21 mouse cellular contexts compared by ENCODE assay signal in genomic region chr11:42928916-42929315, GRCm38 (mm10).
A peak's percentile ranks its signal among the peaks of the same experiment; 100 is the strongest.
DNase-seq lines count a peak whose midpoint lies in the region; ATAC-seq and TF ChIP-seq lines count a peak whose summit lies in the region.
"Had no signal": no experiment of that assay in that cellular context is flagged by ENCODE, and none has a peak within 500 bp of the region (broad histone marks: within the 10 kb centered on the region; RNA-seq: fewer than 3 reads in every experiment).

No protein-coding gene starts in this region.

- H3K4me1 ChIP-seq in forebrain, embryonic 13.5 days: no peaks in the 10 kb centered on the region
- H3K4me1 ChIP-seq in forebrain, embryonic 12.5 days: no peaks in the 10 kb centered on the region
- H3K4me1 ChIP-seq in CH12.LX (ENCODE audit: control insufficient read depth in 1 of 2, insufficient read depth in 2 of 2): no peaks in the 10 kb centered on the region
- H3K4me1 ChIP-seq in kidney, embryonic 14.5 days (ENCODE audit: control insufficient read depth, insufficient read depth, low read length): no peaks in the 10 kb centered on the region
- H3K4me1 ChIP-seq: embryonic facial prominence, embryonic 15.5 days; limb, embryonic 15.5 days; midbrain, embryonic 15.5 days; neural tube, embryonic 15.5 days had no signal

- TF ChIP-seq POLR2A in CH12.LX (IDR thresholded peaks at IDR 0.05; ENCODE audit: low read depth, low read length): no peak

- no peaks in the 10 kb centered on the region for H3K36me3 ChIP-seq in forebrain, embryonic 13.5 days (ENCODE audit: poor library complexity, severe bottlenecking)
- H3K36me3 ChIP-seq in forebrain, embryonic 12.5 days (replicated peaks): no peaks in the 10 kb centered on the region
- no peaks in the 10 kb centered on the region for H3K36me3 ChIP-seq in CH12.LX (replicated peaks in 1 of 2; ENCODE audit: control insufficient read depth in 1 of 2, insufficient read depth in 1 of 2, low read length in 1 of 2)
- no peaks in the 10 kb centered on the region for H3K36me3 ChIP-seq in kidney, embryonic 14.5 days (ENCODE audit: control insufficient read depth, insufficient read depth, low read length)
- H3K36me3 ChIP-seq: embryonic facial prominence, embryonic 15.5 days; G1E; limb, embryonic 15.5 days; midbrain, embryonic 15.5 days; neural tube, embryonic 15.5 days had no signal

- DNase-seq in layer of hippocampus, adult 11-12 months (ENCODE audit: low spot score): peak; percentile 6
- no peak for DNase-seq in layer of hippocampus, postnatal 14 days (ENCODE audit: low spot score in 2 of 2)
- no peak for DNase-seq in CH12.LX (ENCODE audit: extremely low read depth)
- DNase-seq in cerebellum, adult 9-10 months: peak; percentile 72
- no peak for DNase-seq in spleen, postnatal 14 days (ENCODE audit: low spot score in 2 of 2)
- DNase-seq: adrenal gland, postnatal 36 days; gastrocnemius, postnatal 10 days; kidney, adult 11 months; lung, postnatal 4 days had no signal

- dilution Hi-C loops in CH12.LX (cut with MboI; ENCODE audit: extremely low pct_ligation_motif_present, extremely low pct_unique_long_range_greater_than_20kb, low sequenced_read_pairs): no loop called here

- no peak for TF ChIP-seq EP300 in CH12.LX (IDR thresholded peaks at IDR 0.05; ENCODE audit: low read length)

- H3K27ac ChIP-seq in forebrain, embryonic 13.5 days: no peak overlapping the region
- H3K27ac ChIP-seq in forebrain, embryonic 12.5 days: no peak overlapping the region
- no peak overlapping the region for H3K27ac ChIP-seq in CH12.LX (ENCODE audit: insufficient read depth, low read depth)
- H3K27ac ChIP-seq in kidney, embryonic 14.5 days (ENCODE audit: low read depth, low read length): no peak overlapping the region
- H3K27ac ChIP-seq: embryonic facial prominence, embryonic 15.5 days; kidney, postnatal 0 days; limb, embryonic 15.5 days; liver, embryonic 14.5 days; midbrain, embryonic 15.5 days; neural tube, embryonic 15.5 days had no signal

- no peaks in the 10 kb centered on the region for H3K27me3 ChIP-seq in forebrain, embryonic 13.5 days
- H3K27me3 ChIP-seq in forebrain, embryonic 12.5 days: no peaks in the 10 kb centered on the region
- H3K27me3 ChIP-seq in CH12.LX (replicated peaks): no peaks in the 10 kb centered on the region
- H3K27me3 ChIP-seq in kidney, embryonic 14.5 days (ENCODE audit: control insufficient read depth, insufficient read depth, low read length): no peaks in the 10 kb centered on the region
- H3K27me3 ChIP-seq: embryonic facial prominence, embryonic 15.5 days; limb, embryonic 15.5 days; midbrain, embryonic 15.5 days; neural tube, embryonic 15.5 days; Patski had no signal

- in situ Hi-C loops in CH12.LX (cut with MboI; ENCODE audit: low pct_ligation_motif_present, low pct_unique_long_range_greater_than_20kb, low sequenced_read_pairs): no loop called here

- H3K79me2 ChIP-seq in CH12.LX (replicated peaks; ENCODE audit: control insufficient read depth, extremely low read depth, insufficient read depth, poor library complexity, severe bottlenecking): no peaks in the 10 kb centered on the region

- no peak for TF ChIP-seq RAD21 in CH12.LX (IDR thresholded peaks at IDR 0.05; ENCODE audit: low read depth, low read length)

- WGBS in forebrain, embryonic 13.5 days: 79% methylated on average over 3 of the region's 3 CpGs
- 88% methylated on average over 3 of the region's 3 CpGs for WGBS in forebrain, embryonic 12.5 days
- WGBS in kidney, embryonic 14.5 days: 70% methylated on average over 3 of the region's 3 CpGs

- no peak overlapping the region for H3K4me2 ChIP-seq in forebrain, embryonic 13.5 days
- no peak overlapping the region for H3K4me2 ChIP-seq in forebrain, embryonic 12.5 days
- peak overlapping the region; percentile 56; the same call in 1 of the 2 replicates for H3K4me2 ChIP-seq in CH12.LX (ENCODE audit: insufficient read depth, low read depth, poor library complexity, severe bottlenecking)
- no peak overlapping the region for H3K4me2 ChIP-seq in kidney, embryonic 14.5 days (replicated peaks; ENCODE audit: low read depth, low read length)
- H3K4me2 ChIP-seq: embryonic facial prominence, embryonic 15.5 days; heart, embryonic 11.5 days; limb, embryonic 15.5 days; midbrain, embryonic 15.5 days; neural tube, embryonic 15.5 days had no signal

- no peak overlapping the region for H3K4me3 ChIP-seq in forebrain, embryonic 13.5 days
- no peak overlapping the region for H3K4me3 ChIP-seq in forebrain, embryonic 12.5 days (replicated peaks)
- H3K4me3 ChIP-seq in CH12.LX (replicated peaks in 1 of 3; ENCODE audit: low read depth in 2 of 3, low read length in 2 of 3, poor library complexity in 1 of 3): no peak overlapping the region
- no peak overlapping the region for H3K4me3 ChIP-seq in kidney, embryonic 14.5 days (ENCODE audit: low read length)
- H3K4me3 ChIP-seq: embryonic facial prominence, embryonic 15.5 days; limb, embryonic 15.5 days; midbrain, embryonic 15.5 days; neural tube, embryonic 15.5 days had no signal

- 0 out of 2 replicates have a peak, but pooled peaks have one; percentile 21 for ATAC-seq in forebrain, embryonic 13.5 days
- no peak for ATAC-seq in forebrain, embryonic 12.5 days (ENCODE audit: low FRiP score)
- no peak for ATAC-seq in kidney, embryonic 14.5 days (ENCODE audit: low FRiP score, low TSS enrichment)
- ATAC-seq: midbrain, embryonic 15.5 days; Patski had no signal

- no peaks in the 10 kb centered on the region for H3K9me3 ChIP-seq in forebrain, embryonic 13.5 days (replicated peaks)
- no peaks in the 10 kb centered on the region for H3K9me3 ChIP-seq in forebrain, embryonic 12.5 days
- no peaks in the 10 kb centered on the region for H3K9me3 ChIP-seq in CH12.LX (replicated peaks; ENCODE audit: low read length)
- no peaks in the 10 kb centered on the region for H3K9me3 ChIP-seq in kidney, embryonic 14.5 days (ENCODE audit: control insufficient read depth, low read length)
- H3K9me3 ChIP-seq: embryonic facial prominence, embryonic 15.5 days; G1E; limb, embryonic 15.5 days; midbrain, embryonic 15.5 days; neural tube, embryonic 15.5 days had no signal

- H3K9ac ChIP-seq in forebrain, embryonic 13.5 days: no peak overlapping the region
- no peak overlapping the region for H3K9ac ChIP-seq in forebrain, embryonic 12.5 days
- no peak overlapping the region for H3K9ac ChIP-seq in CH12.LX (ENCODE audit: insufficient read depth, low read depth)
- no peak overlapping the region for H3K9ac ChIP-seq in kidney, embryonic 14.5 days (ENCODE audit: low read depth, low read length)
- H3K9ac ChIP-seq: embryonic facial prominence, embryonic 15.5 days; limb, embryonic 15.5 days; liver, embryonic 14.5 days; midbrain, embryonic 15.5 days; neural tube, embryonic 15.5 days had no signal

- TF ChIP-seq CTCF in CH12.LX (conservative IDR thresholded peaks at IDR 0.05 in 1 of 2, IDR thresholded peaks at IDR 0.05 in 1 of 2; ENCODE audit: low read depth in 2 of 2, low read length in 2 of 2): no peak

TF ChIP-seq in CH12.LX, 34 proteins besides CTCF, POLR2A, EP300 and RAD21:
- no peak for TF ChIP-seq USF1 (IDR thresholded peaks at IDR 0.05; ENCODE audit: low read depth, low read length)
- no peak for TF ChIP-seq UBTF (IDR thresholded peaks at IDR 0.05; ENCODE audit: low read depth, low read length)
- no peak for TF ChIP-seq HCFC1 (IDR thresholded peaks at IDR 0.05; ENCODE audit: low read depth, low read length)
- no peak for TF ChIP-seq MAX (IDR thresholded peaks at IDR 0.05; ENCODE audit: low read length)
- no peak for TF ChIP-seq MAFK (IDR thresholded peaks at IDR 0.05; ENCODE audit: insufficient replicate concordance, low read length)
- no peak for TF ChIP-seq CHD2 (IDR thresholded peaks at IDR 0.05; ENCODE audit: low read length)

Comparison
In these comparisons a context has a peak if more than half of its experiments do, and no peak if none do; other contexts are left out.
1. DNase-seq: peak in layer of hippocampus, adult 11-12 months (single experiment) and cerebellum, adult 9-10 months (single experiment); none in layer of hippocampus, postnatal 14 days (0 of 2), CH12.LX (single experiment) and spleen, postnatal 14 days (0 of 2).